Mouse (Mus musculus) lung, adult 2 months (tissue): ENCODE results near the gene Gadl1.

Experiments used
- CTCF ChIP-seq: fragments of 200-500 bp; IDR thresholded peaks from 2 replicates; pipeline ENCODE4 v1.5.1; 2011; ENCODE audit warnings: mild to moderate bottlenecking, low read length, control low read depth; ENCODE audit not compliant: insufficient read depth
- POLR2A ChIP-seq: fragments of 200-500 bp; IDR thresholded peaks from 2 replicates; pipeline ENCODE4 v1.6.1; 2011; ENCODE audit warnings: low read depth, mild to moderate bottlenecking, control low read depth, low read length, borderline replicate concordance; ENCODE audit errors: extremely low read depth

DNA sequence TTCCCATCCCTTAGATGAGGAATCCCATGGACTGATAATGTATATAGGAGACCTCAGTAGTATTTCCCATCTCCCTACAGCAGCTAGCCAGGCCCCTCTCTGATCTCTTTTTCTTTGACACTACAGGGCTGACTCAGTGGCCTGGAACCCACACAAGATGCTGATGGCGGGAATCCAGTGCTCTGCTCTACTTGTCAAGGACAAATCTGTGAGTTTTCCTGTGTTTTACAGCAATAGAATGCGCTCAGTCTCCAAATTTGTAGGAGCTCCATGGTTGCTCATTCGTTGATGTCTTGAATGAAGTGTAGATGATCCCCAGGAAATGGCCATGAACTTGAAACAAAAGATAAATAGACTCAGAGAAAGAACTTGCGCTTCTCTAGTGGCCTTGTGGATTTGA, 56.9 kb downstream of the Gadl1 start:
- TF ChIP-seq POLR2A: no peak
- no peak for TF ChIP-seq CTCF
